Mouse (Mus musculus) MN1 (cell line): ENCODE results near the gene Gpatch4.

Experiments used
- DNase-seq: peaks from one replicate; pipeline ENCODE4 v3.0.0-alpha.2; 2016; ENCODE audit warnings: low spot score

Gpatch4 gene

GRCm38 (mm10) chr3:88094126-88094525 lies 51.2 kb downstream of the Gpatch4 start:
- DNase-seq, result no peak

GRCm38 (mm10) chr3:88097666-88098065 lies 54.8 kb downstream of the Gpatch4 start:
- DNase-seq, result no peak

- DNase-seq, result no peak
Measured at GRCm38 (mm10) chr3:88100251-88100650, 57.3 kb downstream of the Gpatch4 start.

GRCm38 (mm10) chr3:88101736-88102135 lies 58.8 kb downstream of the Gpatch4 start:
- no peak for DNase-seq

GRCm38 (mm10) chr3:88102196-88102595 lies 59.3 kb downstream of the Gpatch4 start:
- DNase-seq, result no peak

- no peak for DNase-seq
Measured at GRCm38 (mm10) chr3:88102611-88103010, 59.7 kb downstream of the Gpatch4 start.
